Mouse (Mus musculus) spleen, postnatal 4 days (tissue): ENCODE measurements around the gene H2-M10.6.

Experiments used
- DNase-seq, 2 experiments: peaks; one replicate each; pipeline ENCODE4 v3.0.0; 2022; ENCODE audit warnings: low spot score in 2 of 2

H2-M10.6 gene

DNA sequence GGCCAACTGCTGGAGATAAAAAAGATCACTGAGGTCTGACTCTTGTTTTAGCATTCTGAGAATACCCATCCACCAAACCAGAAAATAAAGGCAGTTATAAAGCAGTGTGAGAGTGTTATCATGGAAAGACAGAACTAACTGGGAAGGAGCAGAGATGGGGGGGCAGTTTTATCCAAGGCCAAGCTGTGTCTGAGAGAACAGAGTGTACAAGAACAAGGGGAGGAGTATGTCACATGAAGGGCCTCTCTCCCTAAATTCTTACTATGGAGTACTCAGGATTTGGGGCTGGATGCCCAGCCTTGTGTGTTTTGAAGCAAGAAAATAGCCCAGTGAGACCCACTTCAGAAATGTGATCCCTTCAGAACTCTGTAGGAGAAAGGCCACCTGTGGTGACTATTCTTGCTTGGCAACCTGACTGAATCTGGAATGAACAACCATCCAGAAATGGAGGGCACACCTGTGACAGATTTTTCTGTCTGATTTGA, 29.0 kb downstream of the H2-M10.6 start:
- no peak for DNase-seq

DNA sequence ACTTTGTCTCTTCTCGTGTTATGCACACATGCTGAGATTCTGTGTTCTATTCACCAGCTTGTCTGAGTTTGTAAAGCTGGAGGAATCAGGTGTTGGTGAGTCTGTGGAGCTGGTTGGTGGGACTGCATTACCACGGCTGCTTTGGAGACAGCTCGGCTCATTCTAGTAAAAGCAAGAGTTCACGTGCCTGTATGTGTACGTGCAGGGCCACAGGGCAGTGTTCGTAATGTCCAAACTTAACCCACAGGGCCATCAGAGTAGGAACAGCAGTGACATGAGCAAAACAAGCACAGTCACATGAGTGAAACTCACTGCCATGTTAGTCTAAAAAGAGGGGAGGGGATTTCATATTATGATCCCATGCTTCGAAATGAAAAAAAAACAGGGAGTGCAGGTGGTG, 31.7 kb downstream of the H2-M10.6 start:
- no peak for DNase-seq

DNA sequence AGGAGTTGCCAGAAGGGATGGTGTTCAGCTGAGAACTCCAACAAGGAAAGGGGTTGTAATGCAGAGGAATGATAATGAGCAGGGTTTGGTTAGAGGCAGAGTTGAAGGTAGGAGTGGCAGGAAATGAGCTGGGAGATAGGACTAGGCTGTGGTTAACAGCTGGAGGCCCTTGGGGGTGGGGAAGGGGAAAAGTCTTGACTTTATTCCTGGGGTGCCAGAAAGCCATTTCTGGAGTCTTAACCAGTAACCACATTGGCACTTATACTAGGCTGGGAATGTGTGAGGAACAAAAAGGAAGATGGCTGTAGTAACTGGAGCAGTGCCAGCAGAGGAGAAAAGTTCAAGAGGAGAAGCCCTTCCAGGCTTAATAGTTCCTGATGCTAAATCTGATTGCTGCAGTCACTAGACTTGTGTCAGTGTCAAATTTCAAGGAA, 32.3 kb downstream of the H2-M10.6 start:
- DNase-seq, result no peak

DNA sequence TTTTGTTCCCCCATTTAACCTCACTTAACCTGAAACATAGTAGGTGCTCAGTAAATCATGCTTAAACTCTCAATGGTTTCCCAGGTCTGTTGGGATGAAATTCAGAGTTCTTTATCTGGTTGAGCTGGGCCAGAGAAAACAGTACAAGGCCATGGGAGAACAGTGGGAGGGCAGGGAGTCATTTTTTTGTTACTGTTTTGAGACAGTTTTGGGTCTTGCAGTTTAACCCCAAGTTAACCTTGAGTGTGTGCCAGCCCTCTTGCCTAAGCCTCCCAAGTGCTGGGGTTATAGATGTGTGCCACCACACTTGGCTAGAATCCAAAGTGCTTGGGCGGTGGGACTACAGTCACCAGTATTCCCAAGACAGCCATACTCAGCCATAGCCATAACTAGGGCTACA, 32.8 kb downstream of the H2-M10.6 start:
- no peak for DNase-seq

DNA sequence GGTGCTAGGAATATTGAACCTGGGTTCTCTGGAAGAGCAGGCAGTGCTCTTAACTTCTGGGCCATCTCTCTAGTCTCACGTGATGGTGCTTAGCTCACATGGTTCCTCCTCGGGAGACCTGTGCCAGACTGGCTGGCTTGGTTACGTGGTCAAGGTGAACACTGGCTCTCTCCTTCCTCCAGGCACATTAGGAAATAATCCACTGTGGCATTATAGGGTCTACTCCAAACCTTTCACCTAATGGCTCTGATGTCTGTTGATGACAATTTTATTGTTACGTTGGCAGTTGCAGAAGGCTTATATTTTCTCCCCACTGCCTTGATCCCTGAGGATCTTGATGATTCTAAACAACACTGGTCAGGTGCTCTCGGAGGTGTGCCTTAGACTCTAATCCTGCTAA, 36.9 kb downstream of the H2-M10.6 start:
- no peak for DNase-seq

DNA sequence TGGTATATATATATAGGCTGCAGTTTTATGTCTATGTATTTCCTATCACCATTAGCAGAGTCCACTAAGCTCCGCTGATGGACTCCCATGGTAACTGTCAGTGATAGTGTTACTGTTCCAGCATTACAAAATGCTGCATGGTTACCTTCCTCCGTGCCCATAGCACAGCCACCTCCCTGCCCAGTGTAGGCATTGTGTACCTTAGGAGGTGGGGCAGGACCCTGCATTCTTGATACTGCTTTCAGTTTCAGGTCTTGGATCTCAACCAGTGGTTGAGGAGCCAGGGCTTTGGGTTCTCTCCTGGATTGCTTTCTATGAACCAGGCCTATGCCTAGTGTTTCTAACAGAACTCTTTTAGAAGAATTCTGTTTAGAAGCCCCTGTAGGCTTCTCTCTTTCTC, 38.0 kb downstream of the H2-M10.6 start:
- DNase-seq, result no peak

DNA sequence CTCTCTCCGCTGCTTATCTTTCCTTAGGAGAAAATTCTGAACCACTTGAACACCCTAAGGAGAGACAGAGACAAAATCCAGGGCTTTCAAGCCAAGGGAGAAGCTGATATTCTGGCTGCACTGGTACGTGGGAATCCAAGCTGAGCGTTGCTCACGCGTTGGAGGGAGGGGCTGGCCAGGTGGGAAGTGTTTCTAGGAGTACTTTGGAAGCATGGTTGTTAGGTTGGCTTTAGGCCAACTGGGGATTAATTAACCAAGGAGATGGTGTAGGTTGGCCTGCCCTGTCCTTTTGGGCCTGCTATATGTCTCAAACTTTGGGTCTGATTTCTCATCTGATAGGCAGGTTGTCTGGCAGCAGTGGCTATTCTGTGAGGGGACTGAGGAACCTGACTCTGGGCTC, 39.2 kb downstream of the H2-M10.6 start:
- DNase-seq, result no peak

DNA sequence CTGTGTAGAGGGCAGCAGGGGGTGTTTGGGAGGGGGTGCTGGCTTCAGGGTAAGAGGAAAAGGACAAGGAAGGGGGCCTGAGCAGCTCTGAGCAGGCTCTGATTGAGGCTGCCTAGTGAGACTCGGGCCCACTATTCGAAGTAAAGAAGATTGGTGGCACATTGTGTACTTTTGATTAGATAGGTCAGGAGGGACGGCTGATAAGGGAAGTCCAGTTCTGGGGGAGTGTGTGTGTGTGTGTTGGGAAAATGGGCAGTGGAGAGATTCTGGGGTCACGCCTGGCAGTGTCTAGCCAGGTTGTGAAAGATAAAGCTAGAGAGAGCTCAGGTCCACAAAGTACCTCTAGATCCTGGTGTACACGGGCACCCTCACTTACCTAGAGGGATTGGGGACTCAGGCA, 39.7 kb downstream of the H2-M10.6 start:
- no peak for DNase-seq

DNA sequence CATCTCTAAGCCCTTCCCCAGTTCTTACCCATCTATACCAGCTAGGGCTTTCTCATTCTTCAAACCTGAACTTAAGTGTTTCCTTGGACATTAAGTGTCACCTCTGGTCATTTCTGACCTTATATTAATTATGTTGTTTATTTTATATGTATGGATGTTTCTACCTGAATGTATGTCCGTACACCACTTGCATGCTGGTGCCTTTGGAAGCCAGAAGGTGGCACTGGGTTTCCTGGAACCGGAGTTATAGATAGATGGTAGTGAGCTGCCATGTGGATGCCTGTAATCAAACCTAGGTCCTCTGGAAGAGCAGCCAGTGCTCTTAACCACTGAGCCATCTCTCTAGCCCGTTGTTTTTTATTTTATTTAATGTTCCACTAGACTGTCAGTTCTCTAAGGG, 43.5 kb downstream of the H2-M10.6 start:
- DNase-seq, result no peak

DNA sequence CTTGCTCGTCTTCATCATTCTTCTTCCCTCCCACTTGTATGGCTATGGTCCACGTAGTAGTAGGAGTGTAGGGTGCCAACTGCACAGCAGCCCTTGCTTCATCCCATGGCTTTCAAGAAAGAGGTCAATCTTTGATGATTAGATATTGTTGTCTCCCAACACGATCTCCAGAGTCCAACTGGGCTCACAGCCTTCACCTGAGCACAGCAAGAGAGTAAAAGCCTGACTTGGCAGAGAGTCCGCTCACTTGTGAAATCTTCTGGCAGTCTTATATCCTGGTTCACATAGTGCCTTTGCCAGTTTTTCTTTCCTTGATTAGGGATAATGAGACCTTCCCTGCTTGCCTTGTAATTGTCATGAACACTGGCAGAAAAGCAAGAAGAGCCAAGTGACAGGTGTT, 44.3 kb downstream of the H2-M10.6 start:
- DNase-seq, result no peak

DNA sequence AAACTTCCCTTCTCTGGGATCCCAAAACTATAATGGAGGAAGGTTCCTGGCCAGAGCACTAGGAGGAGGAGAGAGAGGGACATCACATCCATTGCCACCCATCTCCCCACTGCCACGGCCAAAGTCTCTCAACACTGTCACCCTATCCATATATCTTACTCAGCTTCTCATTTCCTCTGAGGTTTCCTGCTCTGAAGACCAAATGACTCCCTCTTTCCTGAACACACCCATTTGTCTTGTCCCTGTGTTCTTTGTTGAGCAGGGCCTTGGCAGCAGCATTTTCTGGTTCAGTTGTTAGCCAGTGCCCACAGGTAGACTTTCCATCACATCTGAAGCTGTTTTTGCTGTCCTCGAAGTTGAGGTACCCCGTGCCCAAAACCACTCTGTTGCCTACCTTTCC, 46.2 kb downstream of the H2-M10.6 start:
- DNase-seq, result no peak

DNA sequence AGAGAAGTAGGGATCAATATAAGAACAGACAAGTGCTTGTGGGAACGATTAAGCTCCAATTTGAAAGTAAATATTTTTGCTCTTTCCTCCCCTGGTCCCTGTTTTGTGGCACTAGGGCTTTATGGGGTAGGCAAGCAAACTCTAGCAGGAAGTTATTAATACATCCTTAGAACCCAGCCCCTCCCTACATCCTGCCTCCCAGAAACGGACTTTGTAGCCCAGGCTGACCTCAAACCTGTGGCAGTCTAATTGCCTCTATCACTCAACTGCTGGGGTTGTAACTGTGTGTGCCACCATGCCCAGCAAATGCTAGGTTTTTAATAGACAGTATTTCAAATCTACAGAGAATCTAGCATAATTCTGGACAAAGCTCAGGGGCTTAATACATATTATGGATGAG, 49.7 kb downstream of the H2-M10.6 start:
- DNase-seq, result no peak
